Mouse (Mus musculus) right cerebral cortex, postnatal 25 days (tissue): Measurements from ENCODE around the gene Nkd1.
A peak's percentile ranks its signal among the peaks of the same experiment; 100 is the strongest.

ENCODE experiments used
- DNase-seq: peaks from one replicate; pipeline ENCODE4 v3.0.0; 2022

Nkd1 gene

GRCm38 (mm10) chr8:88520985-88521527 lies at the start of gene Nkd1:
Gene Nkd1 (plus strand): TSS chr8:88521354.
- DNase-seq: peak; percentile 86

- no peak for DNase-seq
Measured at GRCm38 (mm10) chr8:88481290-88481689, 39.9 kb upstream of the Nkd1 start.

- DNase-seq: no peak
Measured at GRCm38 (mm10) chr8:88488391-88488829, 32.7 kb upstream of the Nkd1 start.

- DNase-seq: no peak
Measured at GRCm38 (mm10) chr8:88494076-88494475, 27.1 kb upstream of the Nkd1 start.

- peak; percentile 10 for DNase-seq
Measured at GRCm38 (mm10) chr8:88495071-88495805, 25.9 kb upstream of the Nkd1 start.

GRCm38 (mm10) chr8:88502143-88502542 lies 19.0 kb upstream of the Nkd1 start:
- DNase-seq: no peak

- no peak for DNase-seq
Measured at GRCm38 (mm10) chr8:88506981-88507380, 14.2 kb upstream of the Nkd1 start.

GRCm38 (mm10) chr8:88511061-88511460 lies 10.1 kb upstream of the Nkd1 start:
- DNase-seq: no peak

GRCm38 (mm10) chr8:88512094-88512794 lies 8.9 kb upstream of the Nkd1 start:
- peak; percentile 18 for DNase-seq

GRCm38 (mm10) chr8:88518047-88518446 lies 3.1 kb upstream of the Nkd1 start:
- no peak for DNase-seq

- no peak for DNase-seq
Measured at GRCm38 (mm10) chr8:88520381-88520780, 773 bp upstream of the Nkd1 start.

- DNase-seq: no peak
Measured at GRCm38 (mm10) chr8:88521541-88522414, 624 bp downstream of the Nkd1 start.

- DNase-seq: no peak
Measured at GRCm38 (mm10) chr8:88522433-88523030, 1.4 kb downstream of the Nkd1 start.

- no peak for DNase-seq
Measured at GRCm38 (mm10) chr8:88523621-88524020, 2.5 kb downstream of the Nkd1 start.

- DNase-seq: no peak
Measured at GRCm38 (mm10) chr8:88524132-88524531, 3.0 kb downstream of the Nkd1 start.

GRCm38 (mm10) chr8:88524851-88525250 lies 3.7 kb downstream of the Nkd1 start:
- DNase-seq: no peak

- DNase-seq: no peak
Measured at GRCm38 (mm10) chr8:88526296-88526695, 5.1 kb downstream of the Nkd1 start.

- DNase-seq: no peak
Measured at GRCm38 (mm10) chr8:88528186-88528585, 7.0 kb downstream of the Nkd1 start.

- no peak for DNase-seq
Measured at GRCm38 (mm10) chr8:88529798-88530197, 8.6 kb downstream of the Nkd1 start.

- no peak for DNase-seq
Measured at GRCm38 (mm10) chr8:88537081-88537480, 15.9 kb downstream of the Nkd1 start.

- no peak for DNase-seq
Measured at GRCm38 (mm10) chr8:88537998-88538975, 17.1 kb downstream of the Nkd1 start.
